Mouse (Mus musculus): ENCODE measurements around the gene Mpig6b. TPM values are rescaled to one million over a fixed set of nuclear protein-coding genes. Genes with fewer than 3 reads are reported as not detected.
A peak's percentile ranks its signal among the peaks of the same experiment; 100 is the strongest.

The Mpig6b gene
- polyA plus RNA-seq, 1 experiment: not detected

GRCm38 (mm10) chr17:35102299-35102698 is 36.3 kb upstream of the Mpig6b start:
- TF ChIP-seq POLR2A (IDR thresholded peaks at IDR 0.05; ENCODE audit: borderline replicate concordance, low read depth, low read length) (no peak), CTCF (IDR thresholded peaks at IDR 0.05; ENCODE audit: low read depth, low read length) (no peak)
- H3K27ac ChIP-seq (ENCODE audit: insufficient read depth, low read depth, low read length): no peak overlapping the region
- no peaks in the 10 kb centered on the region for H3K4me1 ChIP-seq (ENCODE audit: control insufficient read depth, insufficient read depth, low read length)
- H3K4me3 ChIP-seq (ENCODE audit: insufficient read depth, low read length): no peak overlapping the region

- no peak overlapping the region for H3K4me3 ChIP-seq (ENCODE audit: insufficient read depth, low read length)
- TF ChIP-seq CTCF (IDR thresholded peaks at IDR 0.05; ENCODE audit: low read depth, low read length): no peak
- no peak overlapping the region for H3K27ac ChIP-seq (ENCODE audit: insufficient read depth, low read depth, low read length)
- no peaks in the 10 kb centered on the region for H3K4me1 ChIP-seq (ENCODE audit: control insufficient read depth, insufficient read depth, low read length)
Observed at GRCm38 (mm10) chr17:35101161-35101560, 35.2 kb upstream of the Mpig6b start.

- TF ChIP-seq CTCF (IDR thresholded peaks at IDR 0.05; ENCODE audit: low read depth, low read length): no peak
- no peak for TF ChIP-seq POLR2A (IDR thresholded peaks at IDR 0.05; ENCODE audit: borderline replicate concordance, low read depth, low read length)
- Histone ChIP-seq H3K4me3 (ENCODE audit: insufficient read depth, low read length) (no peak overlapping the region), H3K4me1 (ENCODE audit: control insufficient read depth, insufficient read depth, low read length) (no peaks in the 10 kb centered on the region), H3K27ac (ENCODE audit: insufficient read depth, low read depth, low read length) (no peak overlapping the region)
Observed at GRCm38 (mm10) chr17:35100196-35100765, 34.3 kb upstream of the Mpig6b start.

DNA sequence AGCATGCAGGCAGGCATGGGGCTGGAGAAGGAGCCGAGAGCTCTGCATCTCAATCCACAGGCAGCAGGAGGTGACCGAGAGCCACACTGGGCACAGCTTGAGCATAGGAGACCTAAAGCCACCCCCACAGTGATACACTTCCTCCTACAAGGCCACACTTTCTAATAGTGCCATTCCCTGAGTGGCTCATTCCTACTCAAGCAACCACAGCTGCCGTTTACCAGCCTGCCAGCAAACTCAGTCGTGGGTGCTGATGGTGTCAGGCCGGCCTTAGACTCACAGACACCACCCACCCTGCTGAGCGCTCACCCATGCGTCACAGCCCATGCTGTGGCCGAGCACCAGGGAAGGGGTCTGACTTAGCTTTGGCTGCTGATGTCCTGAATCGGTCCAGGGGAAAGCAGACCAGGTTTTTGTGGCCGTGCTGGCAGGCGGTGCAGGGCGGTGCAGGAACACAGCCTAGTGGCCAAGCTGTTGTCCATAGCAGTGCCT is 31.2 kb upstream of the Mpig6b start:
- TF ChIP-seq CTCF (IDR thresholded peaks at IDR 0.05; ENCODE audit: low read depth, low read length) (no peak), POLR2A (IDR thresholded peaks at IDR 0.05; ENCODE audit: borderline replicate concordance, low read depth, low read length) (no peak)
- Histone ChIP-seq H3K4me3 (ENCODE audit: insufficient read depth, low read length) (no peak overlapping the region), H3K4me1 (ENCODE audit: control insufficient read depth, insufficient read depth, low read length) (peaks cover 6% of the 10 kb centered on the region)

DNA sequence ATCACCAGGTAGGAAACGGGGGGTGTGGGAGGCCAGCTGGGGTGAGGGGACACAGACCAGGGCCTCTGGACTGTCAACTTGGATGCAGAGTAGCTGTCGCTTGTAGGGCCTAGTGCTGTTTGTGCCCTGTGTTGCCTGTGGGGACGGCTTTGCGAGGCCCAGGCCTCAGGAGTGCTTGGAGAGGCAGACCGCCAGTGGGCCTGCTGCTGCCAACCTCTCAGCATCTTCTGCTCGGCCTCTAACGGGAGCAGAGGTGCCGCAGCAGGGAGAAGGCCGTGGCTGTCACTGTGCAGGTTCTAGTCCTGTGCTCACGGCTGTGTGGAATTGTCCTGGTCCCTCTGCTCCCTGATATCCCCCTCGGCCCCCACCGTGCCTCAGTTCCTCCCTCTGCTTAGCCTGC is 30.6 kb upstream of the Mpig6b start:
- no peak overlapping the region for H3K27ac ChIP-seq (ENCODE audit: insufficient read depth, low read depth, low read length)
- H3K4me3 ChIP-seq (ENCODE audit: insufficient read depth, low read length): no peak overlapping the region
- peaks cover 6% of the 10 kb centered on the region for H3K4me1 ChIP-seq (ENCODE audit: control insufficient read depth, insufficient read depth, low read length)
- TF ChIP-seq POLR2A (IDR thresholded peaks at IDR 0.05; ENCODE audit: borderline replicate concordance, low read depth, low read length) (no peak), CTCF (IDR thresholded peaks at IDR 0.05; ENCODE audit: low read depth, low read length) (no peak)

More for the DNA sequence above, 31.2 kb upstream of the Mpig6b start:
- H3K27ac ChIP-seq (ENCODE audit: insufficient read depth, low read depth, low read length): no peak overlapping the region

GRCm38 (mm10) chr17:35094475-35095365 is 28.7 kb upstream of the Mpig6b start:
- Histone ChIP-seq H3K4me3 (ENCODE audit: insufficient read depth, low read length) (no peak overlapping the region), H3K4me1 (ENCODE audit: control insufficient read depth, insufficient read depth, low read length) (peaks cover 6% of the 10 kb centered on the region), H3K27ac (ENCODE audit: insufficient read depth, low read depth, low read length) (no peak overlapping the region)
- no peak for TF ChIP-seq CTCF (IDR thresholded peaks at IDR 0.05; ENCODE audit: low read depth, low read length)
- no peak for TF ChIP-seq POLR2A (IDR thresholded peaks at IDR 0.05; ENCODE audit: borderline replicate concordance, low read depth, low read length)

DNA sequence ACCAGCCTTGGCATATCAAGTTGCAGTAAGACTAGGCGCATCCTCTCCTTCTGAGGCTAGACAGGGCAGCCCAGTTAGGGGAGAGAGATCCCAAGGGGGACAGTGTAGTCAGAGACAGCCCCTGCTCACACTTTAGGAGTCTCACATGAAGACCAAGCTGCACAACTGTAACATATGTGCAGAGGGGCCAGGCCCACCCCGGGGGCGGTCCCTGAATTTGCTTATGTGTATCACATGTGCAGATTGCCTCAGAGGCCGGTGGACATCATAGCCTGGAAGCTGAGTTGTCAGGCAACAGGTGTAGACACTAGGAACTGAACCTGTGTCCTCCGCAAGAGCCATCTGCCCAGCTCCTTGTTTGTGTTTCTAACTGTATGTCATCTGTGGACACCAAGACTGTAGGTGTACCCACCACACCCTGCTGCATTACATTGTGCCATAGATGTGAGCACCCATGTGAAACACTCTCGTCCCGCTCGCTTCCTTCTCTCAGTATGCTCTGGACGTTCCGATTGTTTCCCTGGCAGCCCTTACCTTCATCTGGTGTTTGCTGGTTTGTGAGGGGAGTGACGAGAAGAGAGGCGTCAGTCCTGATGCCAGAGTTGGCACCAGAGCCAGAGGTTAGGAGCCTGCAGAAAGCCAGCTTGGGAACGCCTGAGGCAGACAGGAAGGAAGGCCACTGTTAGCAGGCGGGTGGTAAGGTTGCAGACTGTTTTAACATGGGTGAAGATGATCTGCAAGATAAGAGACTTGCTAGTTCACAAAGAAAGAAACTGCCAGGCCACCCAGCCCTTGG is 26.6 kb upstream of the Mpig6b start:
- TF ChIP-seq POLR2A (IDR thresholded peaks at IDR 0.05; ENCODE audit: borderline replicate concordance, low read depth, low read length) (no peak), CTCF (IDR thresholded peaks at IDR 0.05; ENCODE audit: low read depth, low read length) (no peak)
- Histone ChIP-seq H3K4me3 (ENCODE audit: insufficient read depth, low read length) (no peak overlapping the region), H3K27ac (ENCODE audit: insufficient read depth, low read depth, low read length) (no peak overlapping the region), H3K4me1 (ENCODE audit: control insufficient read depth, insufficient read depth, low read length) (peaks cover 6% of the 10 kb centered on the region)

DNA sequence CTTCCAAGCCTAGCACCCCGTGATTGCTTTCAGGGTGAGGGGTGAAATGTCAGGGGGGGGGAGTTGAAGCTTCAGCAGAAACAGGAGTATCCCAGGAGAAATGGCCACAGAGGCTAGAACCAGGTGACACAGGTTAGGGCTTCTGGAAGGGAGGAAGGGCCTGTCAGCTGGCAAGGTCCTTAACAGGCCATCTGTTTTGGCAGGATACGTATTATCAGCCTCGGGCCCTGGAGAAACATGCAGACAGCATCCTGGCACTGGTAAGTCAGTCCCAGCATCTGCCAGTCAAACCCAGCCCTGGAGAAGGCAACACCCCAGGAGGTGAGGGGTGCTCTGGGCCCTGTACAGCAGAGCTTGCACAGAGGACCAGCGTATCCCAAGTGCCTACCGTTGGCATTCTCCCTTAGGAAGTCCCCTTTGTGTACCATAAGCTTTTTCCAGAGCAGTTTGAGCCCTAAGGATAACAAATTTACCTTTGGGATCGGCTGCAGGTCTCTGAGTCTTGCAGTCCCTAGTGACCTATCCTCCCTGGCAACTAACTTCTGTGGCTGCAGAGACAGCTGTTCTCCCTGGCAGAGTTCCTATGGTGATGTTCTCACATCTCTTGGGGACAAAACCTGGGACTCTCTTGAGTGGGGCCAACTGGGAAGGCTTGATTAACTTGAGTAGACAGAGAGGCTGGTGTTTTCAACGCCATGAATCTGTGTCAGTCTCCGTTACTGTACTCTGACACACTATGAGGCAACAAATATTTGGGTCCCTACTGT is 24.4 kb upstream of the Mpig6b start:
- peaks cover 6% of the 10 kb centered on the region for H3K4me1 ChIP-seq (ENCODE audit: control insufficient read depth, insufficient read depth, low read length)
- no peak overlapping the region for H3K27ac ChIP-seq (ENCODE audit: insufficient read depth, low read depth, low read length)
- TF ChIP-seq CTCF (IDR thresholded peaks at IDR 0.05; ENCODE audit: low read depth, low read length): no peak
- TF ChIP-seq POLR2A (IDR thresholded peaks at IDR 0.05; ENCODE audit: borderline replicate concordance, low read depth, low read length): no peak
- H3K4me3 ChIP-seq (ENCODE audit: insufficient read depth, low read length): peak overlapping the region; percentile 94
